Mouse (Mus musculus) kidney, adult 2 months (tissue): ENCODE data around the gene Piga. TPM values are rescaled to one million over a fixed set of nuclear protein-coding genes. Genes with fewer than 3 reads are reported as not detected.

Experiments
- DNase-seq: peaks from one replicate; pipeline ENCODE4 v3.0.0; 2021
- H3K27ac ChIP-seq: fragments of 200-500 bp; 2 replicates; pipeline ENCODE4 v1.5.1; 2012; ENCODE audit warnings: low read depth, low read length, control low read depth, inconsistent platforms; ENCODE audit not compliant: insufficient read depth
- H3K27me3 ChIP-seq: fragments of 200-500 bp; replicated peaks from 2 replicates; pipeline ENCODE4 v1.6.1; 2012; ENCODE audit warnings: mild to moderate bottlenecking, moderate library complexity, low read length, inconsistent platforms; ENCODE audit not compliant: control insufficient read depth, insufficient read depth
- H3K36me3 ChIP-seq: fragments of 200-500 bp; 2 replicates; pipeline ENCODE4 v1.6.1; 2012; ENCODE audit warnings: mild to moderate bottlenecking, moderate library complexity, low read length, inconsistent platforms; ENCODE audit not compliant: control insufficient read depth, insufficient read depth
- H3K4me1 ChIP-seq: fragments of 200-500 bp; 2 replicates; pipeline ENCODE4 v1.6.1; 2011; ENCODE audit warnings: low read length; ENCODE audit not compliant: control insufficient read depth, insufficient read depth
- H3K4me3 ChIP-seq: fragments of 200-500 bp; 2 replicates; pipeline ENCODE4 v1.5.1; 2011; ENCODE audit warnings: mild to moderate bottlenecking, low read depth, low read length, control low read depth; ENCODE audit not compliant: insufficient read depth
- CTCF ChIP-seq: fragments of 200-500 bp; conservative IDR thresholded peaks from 2 replicates; pipeline ENCODE4 v1.5.1; 2011; ENCODE audit warnings: low read depth, mild to moderate bottlenecking, control low read depth, low read length, moderate library complexity, mixed read lengths; ENCODE audit not compliant: insufficient read depth, insufficient read length
- POLR2A ChIP-seq: fragments of 200-500 bp; IDR thresholded peaks from one replicate; pipeline ENCODE4 v1.6.1; 2011; ENCODE audit warnings: low read depth, low read length, control low read depth
- WGBS: fragments of 180-500 bp; shearing (Covaris S2); methylation state at CpG from one replicate; pipeline ENCODE4 v1.1.7; 2018; 5-methylcytosine and 5-hydroxymethylcytosine counted together
- polyA plus RNA-seq: library from polyadenylated mRNA; depleted of rRNA; stranded (reverse); fragments of >200 nt; gene quantifications from 2 replicates; pipeline ENCODE4 v1.2.3, GENCODE M21; 2012

Gene Piga
- polyA plus RNA-seq, 1 experiment = 3.8 TPM

GRCm38 (mm10) chrX:164398456-164398855 is 21.1 kb upstream of the Piga start:
- TF ChIP-seq POLR2A = no peak
- TF ChIP-seq CTCF = no peak
- WGBS = 51% methylated on average over 3 of the region's 3 CpGs
- peak; percentile 28 for DNase-seq

GRCm38 (mm10) chrX:164405080-164405649 is 14.4 kb upstream of the Piga start:
- Histone ChIP-seq H3K36me3 (no peaks in the 10 kb centered on the region), H3K27ac (no peak overlapping the region), H3K4me3 (no peak overlapping the region), H3K27me3 (no peaks in the 10 kb centered on the region), H3K4me1 (no peaks in the 10 kb centered on the region)
- no peak for TF ChIP-seq CTCF
- TF ChIP-seq POLR2A = no peak
- no peak for DNase-seq

More at GRCm38 (mm10) chrX:164398456-164398855, 21.1 kb upstream of the Piga start:
- Histone ChIP-seq H3K4me3 (no peak overlapping the region), H3K27me3 (no peaks in the 10 kb centered on the region), H3K36me3 (no peaks in the 10 kb centered on the region), H3K27ac (no peak overlapping the region), H3K4me1 (no peaks in the 10 kb centered on the region)

GRCm38 (mm10) chrX:164406133-164407022 is 13.2 kb upstream of the Piga start:
- H3K27me3 ChIP-seq = no peaks in the 10 kb centered on the region
- TF ChIP-seq CTCF (no peak), POLR2A (no peak)
- WGBS = 81% methylated on average over 9 of the region's 9 CpGs
- H3K27ac ChIP-seq = no peak overlapping the region
- no peak for DNase-seq
- no peak overlapping the region for H3K4me3 ChIP-seq
- no peaks in the 10 kb centered on the region for H3K36me3 ChIP-seq
- no peaks in the 10 kb centered on the region for H3K4me1 ChIP-seq

GRCm38 (mm10) chrX:164408301-164408927 is 11.2 kb upstream of the Piga start:
- H3K4me1 ChIP-seq = no peaks in the 10 kb centered on the region
- no peak for TF ChIP-seq CTCF
- no peak for TF ChIP-seq POLR2A
- no peaks in the 10 kb centered on the region for H3K27me3 ChIP-seq
- WGBS = 60% methylated on average over 3 of the region's 3 CpGs
- no peaks in the 10 kb centered on the region for H3K36me3 ChIP-seq
- H3K27ac ChIP-seq = no peak overlapping the region
- H3K4me3 ChIP-seq = no peak overlapping the region
- DNase-seq = no peak

- no peak for TF ChIP-seq POLR2A
- TF ChIP-seq CTCF = no peak
- H3K4me1 ChIP-seq = no peaks in the 10 kb centered on the region
- no peaks in the 10 kb centered on the region for H3K27me3 ChIP-seq
- no peak overlapping the region for H3K27ac ChIP-seq
- DNase-seq = no peak
- no peaks in the 10 kb centered on the region for H3K36me3 ChIP-seq
- no peak overlapping the region for H3K4me3 ChIP-seq
- 58% methylated on average over 1 of the region's 1 CpGs for WGBS
Observed at GRCm38 (mm10) chrX:164410562-164410961, 9.0 kb upstream of the Piga start.

- TF ChIP-seq CTCF (no peak), POLR2A (no peak)
- Histone ChIP-seq H3K27ac (no peak overlapping the region), H3K4me3 (no peak overlapping the region), H3K4me1 (peaks cover 3% of the 10 kb centered on the region; the same call in 1 of the 2 replicates), H3K36me3 (no peaks in the 10 kb centered on the region), H3K27me3 (no peaks in the 10 kb centered on the region)
- WGBS = 89% methylated on average over 2 of the region's 2 CpGs
- no peak for DNase-seq
Observed at GRCm38 (mm10) chrX:164416803-164417202, 2.8 kb upstream of the Piga start.

GRCm38 (mm10) chrX:164418008-164418407 is 1.6 kb upstream of the Piga start:
- Histone ChIP-seq H3K27me3 (no peaks in the 10 kb centered on the region), H3K4me1 (peaks cover 3% of the 10 kb centered on the region; the same call in 1 of the 2 replicates), H3K4me3 (no peak overlapping the region), H3K27ac (no peak overlapping the region), H3K36me3 (peaks cover 1% of the 10 kb centered on the region; the same call in 1 of the 2 replicates)
- DNase-seq = no peak
- TF ChIP-seq POLR2A (no peak), CTCF (no peak)
